Mouse (Mus musculus): ENCODE measurements around the gene Hnrnpl. TPM values are rescaled to one million over a fixed set of nuclear protein-coding genes. Genes with fewer than 3 reads are reported as not detected.

Hnrnpl gene
- polyA plus RNA-seq, 1 experiment from 2014 or later = 142 TPM

GRCm38 (mm10) chr7:28829821-28830220 is 21.5 kb downstream of the Hnrnpl start:
- Histone ChIP-seq H3K36me3 (ENCODE audit: control insufficient read depth, insufficient read depth, low read length) (peaks cover 12% of the 10 kb centered on the region), H3K27me3 (replicated peaks; ENCODE audit: control insufficient read depth, insufficient read depth, low read length) (no peaks in the 10 kb centered on the region), H3K4me1 (ENCODE audit: control insufficient read depth, insufficient read depth, low read length) (peaks cover 27% of the 10 kb centered on the region), H3K9ac (ENCODE audit: low read depth, low read length) (no peak overlapping the region), H3K4me3 (ENCODE audit: low read length) (no peak overlapping the region), H3K27ac (ENCODE audit: low read length) (no peak overlapping the region), H3K9me3 (ENCODE audit: control insufficient read depth, low read length) (no peaks in the 10 kb centered on the region), H3K4me2 (ENCODE audit: low read depth, low read length) (no peak overlapping the region)
- WGBS = 93% methylated on average over 8 of the region's 8 CpGs
- no peak for ATAC-seq

- Histone ChIP-seq H3K4me1 (ENCODE audit: control insufficient read depth, insufficient read depth, low read length) (peaks cover 24% of the 10 kb centered on the region), H3K4me3 (ENCODE audit: low read length) (no peak overlapping the region), H3K27me3 (replicated peaks; ENCODE audit: control insufficient read depth, insufficient read depth, low read length) (no peaks in the 10 kb centered on the region), H3K27ac (ENCODE audit: low read length) (peak overlapping the region; percentile 96), H3K36me3 (ENCODE audit: control insufficient read depth, insufficient read depth, low read length) (peaks cover 12% of the 10 kb centered on the region), H3K9me3 (ENCODE audit: control insufficient read depth, low read length) (no peaks in the 10 kb centered on the region), H3K9ac (ENCODE audit: low read depth, low read length) (peak overlapping the region; percentile 56), H3K4me2 (ENCODE audit: low read depth, low read length) (peak overlapping the region; percentile 13)
- no peak for ATAC-seq
- WGBS = 64% methylated on average over 5 of the region's 5 CpGs
Measured at GRCm38 (mm10) chr7:28830981-28831380, 22.6 kb downstream of the Hnrnpl start.

- peak overlapping the region; percentile 2; the same call in 1 of the 2 replicates for H3K4me3 ChIP-seq (ENCODE audit: low read length)
- ATAC-seq = peak; percentile 27
Measured at GRCm38 (mm10) chr7:28831411-28832125, 23.2 kb downstream of the Hnrnpl start.

GRCm38 (mm10) chr7:28832137-28832536 is 23.8 kb downstream of the Hnrnpl start:
- H3K36me3 ChIP-seq (ENCODE audit: control insufficient read depth, insufficient read depth, low read length) = peaks cover 12% of the 10 kb centered on the region
- peak overlapping the region; percentile 14; the same call in 1 of the 2 replicates for H3K4me3 ChIP-seq (ENCODE audit: low read length)
- H3K4me1 ChIP-seq (ENCODE audit: control insufficient read depth, insufficient read depth, low read length) = peaks cover 18% of the 10 kb centered on the region
- H3K27ac ChIP-seq (ENCODE audit: low read length) = peak overlapping the region; percentile 96
- 43% methylated on average over 6 of the region's 6 CpGs for WGBS
- peak overlapping the region; percentile 43 for H3K4me2 ChIP-seq (ENCODE audit: low read depth, low read length)
- H3K27me3 ChIP-seq (replicated peaks; ENCODE audit: control insufficient read depth, insufficient read depth, low read length) = no peaks in the 10 kb centered on the region
- peak; percentile 77 for ATAC-seq
- H3K9me3 ChIP-seq (ENCODE audit: control insufficient read depth, low read length) = no peaks in the 10 kb centered on the region
- peak overlapping the region; percentile 56 for H3K9ac ChIP-seq (ENCODE audit: low read depth, low read length)

More at GRCm38 (mm10) chr7:28831411-28832125, 23.2 kb downstream of the Hnrnpl start:
- 71% methylated on average over 17 of the region's 17 CpGs for WGBS
- peak overlapping the region; percentile 96 for H3K27ac ChIP-seq (ENCODE audit: low read length)
- H3K9me3 ChIP-seq (ENCODE audit: control insufficient read depth, low read length) = no peaks in the 10 kb centered on the region
- H3K9ac ChIP-seq (ENCODE audit: low read depth, low read length) = peak overlapping the region; percentile 56
- H3K4me1 ChIP-seq (ENCODE audit: control insufficient read depth, insufficient read depth, low read length) = peaks cover 18% of the 10 kb centered on the region
- H3K4me2 ChIP-seq (ENCODE audit: low read depth, low read length) = peak overlapping the region; percentile 13
- H3K27me3 ChIP-seq (replicated peaks; ENCODE audit: control insufficient read depth, insufficient read depth, low read length) = no peaks in the 10 kb centered on the region
- peaks cover 12% of the 10 kb centered on the region for H3K36me3 ChIP-seq (ENCODE audit: control insufficient read depth, insufficient read depth, low read length)

GRCm38 (mm10) chr7:28833723-28834347 is 25.5 kb downstream of the Hnrnpl start, which contains the start of gene Lgals4:
Lgals4 (plus strand) TSS chr7:28833854.
- no peaks in the 10 kb centered on the region for H3K9me3 ChIP-seq (ENCODE audit: control insufficient read depth, low read length)
- peak; percentile 84 for ATAC-seq
- H3K4me2 ChIP-seq (ENCODE audit: low read depth, low read length) = peak within 1 kb of the TSS; percentile 60; the same call in 1 of the 2 replicates
- peak within 1 kb of the TSS; percentile 49 for H3K4me3 ChIP-seq (ENCODE audit: low read length)
- peak within 1 kb of the TSS; percentile 96 for H3K27ac ChIP-seq (ENCODE audit: low read length)
- 64% methylated on average over 6 of the region's 6 CpGs for WGBS
- peak within 1 kb of the TSS; percentile 74 for H3K9ac ChIP-seq (ENCODE audit: low read depth, low read length)
- no peaks in the 10 kb centered on the region for H3K27me3 ChIP-seq (replicated peaks; ENCODE audit: control insufficient read depth, insufficient read depth, low read length)
- H3K4me1 ChIP-seq (ENCODE audit: control insufficient read depth, insufficient read depth, low read length) = peaks cover 9% of the 10 kb centered on the region
- H3K36me3 ChIP-seq (ENCODE audit: control insufficient read depth, insufficient read depth, low read length) = peaks cover 12% of the 10 kb centered on the region

GRCm38 (mm10) chr7:28836936-28837335 is 28.6 kb downstream of the Hnrnpl start:
- Histone ChIP-seq H3K9ac (ENCODE audit: low read depth, low read length) (peak overlapping the region; percentile 74), H3K27ac (ENCODE audit: low read length) (peak overlapping the region; percentile 75), H3K4me3 (ENCODE audit: low read length) (peak overlapping the region; percentile 49)

GRCm38 (mm10) chr7:28838331-28838730 is 30.0 kb downstream of the Hnrnpl start:
- Histone ChIP-seq H3K4me2 (ENCODE audit: low read depth, low read length) (peak overlapping the region; percentile 60), H3K9ac (ENCODE audit: low read depth, low read length) (peak overlapping the region; percentile 49), H3K27ac (ENCODE audit: low read length) (peak overlapping the region; percentile 75), H3K4me1 (ENCODE audit: control insufficient read depth, insufficient read depth, low read length) (no peaks in the 10 kb centered on the region), H3K4me3 (ENCODE audit: low read length) (peak overlapping the region; percentile 32), H3K9me3 (ENCODE audit: control insufficient read depth, low read length) (no peaks in the 10 kb centered on the region), H3K27me3 (replicated peaks; ENCODE audit: control insufficient read depth, insufficient read depth, low read length) (no peaks in the 10 kb centered on the region), H3K36me3 (ENCODE audit: control insufficient read depth, insufficient read depth, low read length) (no peaks in the 10 kb centered on the region)
- WGBS = 58% methylated on average over 9 of the region's 9 CpGs
- ATAC-seq = peak; percentile 60

More at GRCm38 (mm10) chr7:28836936-28837335, 28.6 kb downstream of the Hnrnpl start:
- no peaks in the 10 kb centered on the region for H3K36me3 ChIP-seq (ENCODE audit: control insufficient read depth, insufficient read depth, low read length)
- no peak for ATAC-seq
- H3K4me1 ChIP-seq (ENCODE audit: control insufficient read depth, insufficient read depth, low read length) = no peaks in the 10 kb centered on the region
- 77% methylated on average over 5 of the region's 5 CpGs for WGBS
- H3K4me2 ChIP-seq (ENCODE audit: low read depth, low read length) = peak overlapping the region; percentile 60
- H3K27me3 ChIP-seq (replicated peaks; ENCODE audit: control insufficient read depth, insufficient read depth, low read length) = no peaks in the 10 kb centered on the region
- no peaks in the 10 kb centered on the region for H3K9me3 ChIP-seq (ENCODE audit: control insufficient read depth, low read length)

GRCm38 (mm10) chr7:28847273-28847672 is 38.9 kb downstream of the Hnrnpl start:
- no peak overlapping the region for H3K27ac ChIP-seq (ENCODE audit: low read length)
- peaks cover 10% of the 10 kb centered on the region for H3K4me1 ChIP-seq (ENCODE audit: control insufficient read depth, insufficient read depth, low read length)
- H3K4me2 ChIP-seq (ENCODE audit: low read depth, low read length) = no peak overlapping the region
- H3K4me3 ChIP-seq (ENCODE audit: low read length) = no peak overlapping the region
- WGBS = 63% methylated on average over 1 of the region's 1 CpGs
- H3K27me3 ChIP-seq (replicated peaks; ENCODE audit: control insufficient read depth, insufficient read depth, low read length) = no peaks in the 10 kb centered on the region
- no peak for ATAC-seq
- H3K36me3 ChIP-seq (ENCODE audit: control insufficient read depth, insufficient read depth, low read length) = no peaks in the 10 kb centered on the region
- H3K9ac ChIP-seq (ENCODE audit: low read depth, low read length) = no peak overlapping the region
- no peaks in the 10 kb centered on the region for H3K9me3 ChIP-seq (ENCODE audit: control insufficient read depth, low read length)

- Histone ChIP-seq H3K9ac (ENCODE audit: low read depth, low read length) (peak overlapping the region; percentile 40; the same call in 1 of the 2 replicates), H3K27ac (ENCODE audit: low read length) (peak overlapping the region; percentile 65), H3K36me3 (ENCODE audit: control insufficient read depth, insufficient read depth, low read length) (no peaks in the 10 kb centered on the region), H3K9me3 (ENCODE audit: control insufficient read depth, low read length) (no peaks in the 10 kb centered on the region), H3K4me2 (ENCODE audit: low read depth, low read length) (no peak overlapping the region), H3K27me3 (replicated peaks; ENCODE audit: control insufficient read depth, insufficient read depth, low read length) (no peaks in the 10 kb centered on the region), H3K4me3 (ENCODE audit: low read length) (no peak overlapping the region), H3K4me1 (ENCODE audit: control insufficient read depth, insufficient read depth, low read length) (peaks cover 10% of the 10 kb centered on the region)
- 23% methylated on average over 1 of the region's 1 CpGs for WGBS
- ATAC-seq = peak; percentile 68
Measured at GRCm38 (mm10) chr7:28849700-28850236, 41.4 kb downstream of the Hnrnpl start.

All from intestine, embryonic 16.5 days (tissue).